In the genomic region with DNA sequence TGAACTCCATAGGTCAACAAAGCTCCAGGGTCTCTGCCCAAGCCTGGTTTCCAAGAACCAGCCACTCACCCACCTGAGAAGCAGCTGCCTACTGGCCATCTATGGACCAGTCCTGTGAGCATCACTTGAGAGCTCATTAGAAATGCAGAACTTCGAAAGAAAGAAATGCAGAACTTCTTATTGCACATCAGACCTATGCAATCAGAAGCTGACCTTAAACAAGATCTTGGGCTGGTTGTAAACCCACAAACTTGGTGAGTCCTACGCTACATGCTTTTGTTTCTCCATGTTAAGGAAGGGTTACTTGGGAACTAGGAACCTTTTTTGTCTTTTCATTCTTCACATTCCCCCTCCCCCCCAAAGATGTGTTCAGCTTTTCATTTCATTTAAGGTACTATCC, we compare ENCODE assay signal across 12 mouse cellular contexts.
"Had no signal": no experiment of that assay in that cellular context is flagged by ENCODE, and none has a peak within 500 bp of the region (broad histone marks: within the 10 kb centered on the region; RNA-seq: fewer than 3 reads in every experiment).

No protein-coding gene starts in this region.

- DNase-seq: retina, postnatal 1 day; right cerebral cortex, adult 18-20 months; right cerebral cortex, postnatal 14 days; right cerebral cortex, postnatal 25 days; right cerebral cortex, postnatal 4 days; spleen, adult 18-20 months; thymus, adult 18-20 months; thymus, adult 2 months; thymus, postnatal 14 days; thymus, postnatal 25 days; thymus, postnatal 36 days; thymus, postnatal 4 days had no signal
